Mouse (Mus musculus) kidney, adult 2 months (tissue): ENCODE measurements at regions not wholly inside any gene's neighbourhood (a gene's known extent, or its start where the extent isn't known, plus 50 kb on each side); places are given as distances from the start of the nearest gene placed in this dataset.
"Not testable (repeated sequence)": the region's sequence is repeated elsewhere in the genome, so short reads cannot be mapped to it uniquely, and the experiment has no call there.

ENCODE experiments used
- CTCF ChIP-seq: fragments of 200-500 bp; conservative IDR thresholded peaks from 2 replicates; pipeline ENCODE4 v1.5.1; 2011; ENCODE audit warnings: low read depth, mild to moderate bottlenecking, control low read depth, low read length, moderate library complexity, mixed read lengths; ENCODE audit not compliant: insufficient read depth, insufficient read length
- POLR2A ChIP-seq: fragments of 200-500 bp; IDR thresholded peaks from one replicate; pipeline ENCODE4 v1.6.1; 2011; ENCODE audit warnings: low read depth, low read length, control low read depth

GRCm38 (mm10) chrX:94467654-94468053, 74.3 kb downstream of the Maged1 start:
- TF ChIP-seq CTCF, POLR2A: not testable (repeated sequence)
